Mouse (Mus musculus): ENCODE results near the gene Eml6. TPM values are rescaled to one million over a fixed set of nuclear protein-coding genes. Genes with fewer than 3 reads are reported as not detected.
"Not testable (repeated sequence)": the region's sequence is repeated elsewhere in the genome, so short reads cannot be mapped to it uniquely, and the experiment has no call there.

Eml6 gene
- polyA plus RNA-seq, 2 experiments: 0.09 to 0.55 TPM

- Histone ChIP-seq H3K4me3 (ENCODE audit: insufficient read depth in 1 of 2, low read depth in 2 of 2, low read length in 2 of 2) (no peak overlapping the region), H3K4me1 (replicated peaks; ENCODE audit: control insufficient read depth in 2 of 2, insufficient read depth in 2 of 2, low read length in 1 of 2) (no peaks in the 10 kb centered on the region; a peak in 1 of 4 replicates), H3K36me3 (replicated peaks; ENCODE audit: control insufficient read depth, insufficient read depth, low read depth) (no peaks in the 10 kb centered on the region), H3K27ac (no peak overlapping the region), H3K9ac (replicated peaks) (no peak overlapping the region), H3K9me3 (ENCODE audit: control insufficient read depth, low read length) (no peaks in the 10 kb centered on the region), H3K4me2 (ENCODE audit: low read depth) (no peak overlapping the region), H3K27me3 (ENCODE audit: control insufficient read depth, insufficient read depth, low read length) (no peaks in the 10 kb centered on the region; the same call in 1 of the 2 replicates)
- DNase-seq (ENCODE audit: low read depth in 3 of 3, low spot score in 3 of 3) (no peak), ATAC-seq (ENCODE audit: insufficient read depth) (0 out of 2 replicates have a peak, but pooled peaks have one; percentile 15)
- TF ChIP-seq EP300 (IDR thresholded peaks at IDR 0.05; ENCODE audit: low read depth) (no peak), CTCF (IDR thresholded peaks at IDR 0.05; ENCODE audit: low read depth) (no peak)
- WGBS (ENCODE audit: insufficient replicate concordance): 63% methylated on average over 5 of the region's 5 CpGs
These were observed 267.2 kb downstream of the Eml6 start for GRCm38 (mm10) chr11:29758617-29759016.

GRCm38 (mm10) chr11:29756007-29756406 is 269.8 kb downstream of the Eml6 start:
- H3K4me2 ChIP-seq (ENCODE audit: low read depth); H3K9ac ChIP-seq (replicated peaks); H3K9me3 ChIP-seq (ENCODE audit: control insufficient read depth, low read length); H3K4me1 ChIP-seq (replicated peaks; ENCODE audit: control insufficient read depth in 2 of 2, insufficient read depth in 2 of 2, low read length in 1 of 2); ATAC-seq (ENCODE audit: insufficient read depth); H3K4me3 ChIP-seq (ENCODE audit: insufficient read depth in 1 of 2, low read depth in 2 of 2, low read length in 2 of 2); H3K36me3 ChIP-seq (replicated peaks; ENCODE audit: control insufficient read depth, insufficient read depth, low read depth); H3K27me3 ChIP-seq (ENCODE audit: control insufficient read depth, insufficient read depth, low read length); H3K27ac ChIP-seq; DNase-seq (ENCODE audit: low read depth in 3 of 3, low spot score in 3 of 3): not testable (repeated sequence)
- WGBS (ENCODE audit: insufficient replicate concordance): 73% methylated on average over 5 of the region's 5 CpGs

- Histone ChIP-seq H3K9ac (replicated peaks) (no peak overlapping the region), H3K36me3 (replicated peaks; ENCODE audit: control insufficient read depth, insufficient read depth, low read depth) (no peaks in the 10 kb centered on the region), H3K4me2 (ENCODE audit: low read depth) (no peak overlapping the region), H3K27ac (no peak overlapping the region), H3K4me1 (replicated peaks; ENCODE audit: control insufficient read depth in 2 of 2, insufficient read depth in 2 of 2, low read length in 1 of 2) (no peaks in the 10 kb centered on the region), H3K4me3 (ENCODE audit: insufficient read depth in 1 of 2, low read depth in 2 of 2, low read length in 2 of 2) (no peak overlapping the region), H3K27me3 (ENCODE audit: control insufficient read depth, insufficient read depth, low read length) (no peaks in the 10 kb centered on the region; the same call in 1 of the 2 replicates), H3K9me3 (ENCODE audit: control insufficient read depth, low read length) (no peaks in the 10 kb centered on the region)
- ATAC-seq (ENCODE audit: insufficient read depth): no peak
- TF ChIP-seq EP300 (IDR thresholded peaks at IDR 0.05; ENCODE audit: low read depth) (no peak), CTCF (IDR thresholded peaks at IDR 0.05; ENCODE audit: low read depth) (no peak)
- WGBS (ENCODE audit: insufficient replicate concordance): 80% methylated on average over 14 of the region's 14 CpGs
- DNase-seq (ENCODE audit: low read depth in 3 of 3, low spot score in 3 of 3): no peak
These were observed 273.9 kb downstream of the Eml6 start for GRCm38 (mm10) chr11:29751648-29752611.

- Histone ChIP-seq H3K4me1 (replicated peaks; ENCODE audit: control insufficient read depth in 2 of 2, insufficient read depth in 2 of 2, low read length in 1 of 2) (no peaks in the 10 kb centered on the region), H3K9me3 (ENCODE audit: control insufficient read depth, low read length) (no peaks in the 10 kb centered on the region), H3K4me3 (ENCODE audit: insufficient read depth in 1 of 2, low read depth in 2 of 2, low read length in 2 of 2) (no peak overlapping the region), H3K27me3 (ENCODE audit: control insufficient read depth, insufficient read depth, low read length) (no peaks in the 10 kb centered on the region; the same call in 1 of the 2 replicates), H3K27ac (no peak overlapping the region), H3K4me2 (ENCODE audit: low read depth) (no peak overlapping the region), H3K36me3 (replicated peaks; ENCODE audit: control insufficient read depth, insufficient read depth, low read depth) (no peaks in the 10 kb centered on the region), H3K9ac (replicated peaks) (no peak overlapping the region)
- WGBS (ENCODE audit: insufficient replicate concordance): 70% methylated on average over 2 of the region's 2 CpGs
- ATAC-seq (ENCODE audit: insufficient read depth) (no peak), DNase-seq (ENCODE audit: low read depth in 3 of 3, low spot score in 3 of 3) (no peak)
- no peak for TF ChIP-seq EP300 (IDR thresholded peaks at IDR 0.05; ENCODE audit: low read depth)
- no peak for TF ChIP-seq CTCF (IDR thresholded peaks at IDR 0.05; ENCODE audit: low read depth)
These were observed 274.8 kb downstream of the Eml6 start for GRCm38 (mm10) chr11:29751013-29751412.

- 93% methylated on average over 1 of the region's 1 CpGs for WGBS (ENCODE audit: insufficient replicate concordance)
- TF ChIP-seq EP300 (IDR thresholded peaks at IDR 0.05; ENCODE audit: low read depth): no peak
- no peak for TF ChIP-seq CTCF (IDR thresholded peaks at IDR 0.05; ENCODE audit: low read depth)
- ATAC-seq (ENCODE audit: insufficient read depth) (no peak), DNase-seq (ENCODE audit: low read depth in 3 of 3, low spot score in 3 of 3) (no peak)
- no peaks in the 10 kb centered on the region for H3K9me3 ChIP-seq (ENCODE audit: control insufficient read depth, low read length)
- no peak overlapping the region for H3K4me2 ChIP-seq (ENCODE audit: low read depth)
- H3K27me3 ChIP-seq (ENCODE audit: control insufficient read depth, insufficient read depth, low read length): no peaks in the 10 kb centered on the region
- H3K4me3 ChIP-seq (ENCODE audit: insufficient read depth in 1 of 2, low read depth in 2 of 2, low read length in 2 of 2): no peak overlapping the region
- H3K4me1 ChIP-seq (replicated peaks; ENCODE audit: control insufficient read depth in 2 of 2, insufficient read depth in 2 of 2, low read length in 1 of 2): no peaks in the 10 kb centered on the region
- H3K36me3 ChIP-seq (replicated peaks; ENCODE audit: control insufficient read depth, insufficient read depth, low read depth): no peaks in the 10 kb centered on the region
- no peak overlapping the region for H3K9ac ChIP-seq (replicated peaks)
- H3K27ac ChIP-seq: no peak overlapping the region
These were observed 276.4 kb downstream of the Eml6 start for GRCm38 (mm10) chr11:29749468-29749829.
